Mouse (Mus musculus) gastrocnemius, postnatal 25 days (tissue): ENCODE results near the gene Itprip. TPM values are rescaled to one million over a fixed set of nuclear protein-coding genes. Genes with fewer than 3 reads are reported as not detected.

Experiments used
- DNase-seq: peaks from one replicate; pipeline ENCODE4 v3.0.0; 2022
- long read RNA-seq, 2 experiments: library from polyadenylated mRNA; stranded (forward); transcript quantifications; one replicate each; pipeline ENCODE4 v2.0.0; 2021
- total RNA-seq, 2 experiments: library from RNA; stranded (reverse); gene quantifications; 1 replicate in 1 of 2; 2 replicates in 1 of 2; pipeline ENCODE4 v1.2.3; 2021

Gene Itprip
- under 1 TPM; 0.36 to 0.70 TPM for total RNA-seq
- long read RNA-seq, experiment 1: 0 reads
- long read RNA-seq, experiment 2, partial matches to known transcripts: 0 of 2 reads
- long read RNA-seq, experiment 2, other reads (novel, unspliced or antisense): 2 of 2 reads

- peak; percentile 69 for DNase-seq
These were observed at the start of gene Itprip, which contains the start of gene Cfap43 for GRCm38 (mm10) chr19:47919126-47919965. Itprip (minus strand) TSS chr19:47919299. Cfap43 (minus strand) TSS chr19:47919287.

- DNase-seq: no peak
These were observed 39.1 kb upstream of the Itprip start for GRCm38 (mm10) chr19:47958181-47958580.

GRCm38 (mm10) chr19:47953169-47953568 lies 34.1 kb upstream of the Itprip start:
- DNase-seq: no peak

GRCm38 (mm10) chr19:47950946-47951345 lies 31.8 kb upstream of the Itprip start:
- no peak for DNase-seq

GRCm38 (mm10) chr19:47946821-47947465 lies 27.8 kb upstream of the Itprip start:
- DNase-seq: no peak

GRCm38 (mm10) chr19:47939361-47939760 lies 20.3 kb upstream of the Itprip start:
- no peak for DNase-seq

- DNase-seq: peak; percentile 15
These were observed 18.6 kb upstream of the Itprip start, which contains the start of gene Cfap58 for GRCm38 (mm10) chr19:47937443-47938406. Cfap58 (plus strand) TSS chr19:47937675.

GRCm38 (mm10) chr19:47936938-47937337 lies 17.8 kb upstream of the Itprip start:
- no peak for DNase-seq

GRCm38 (mm10) chr19:47936490-47936889 lies 17.4 kb upstream of the Itprip start:
- no peak for DNase-seq

- no peak for DNase-seq
These were observed 16.4 kb upstream of the Itprip start for GRCm38 (mm10) chr19:47935530-47935929.

GRCm38 (mm10) chr19:47934636-47935238 lies 15.6 kb upstream of the Itprip start:
- DNase-seq: no peak

- DNase-seq: no peak
These were observed 15.0 kb upstream of the Itprip start for GRCm38 (mm10) chr19:47934146-47934545.

- DNase-seq: no peak
These were observed 13.0 kb upstream of the Itprip start for GRCm38 (mm10) chr19:47931982-47932638.

- no peak for DNase-seq
These were observed 9.9 kb upstream of the Itprip start for GRCm38 (mm10) chr19:47929043-47929442.

- no peak for DNase-seq
These were observed 7.9 kb upstream of the Itprip start for GRCm38 (mm10) chr19:47927032-47927431.

- DNase-seq: no peak
These were observed 6.7 kb upstream of the Itprip start for GRCm38 (mm10) chr19:47925819-47926218.

GRCm38 (mm10) chr19:47919966-47920375 lies 872 bp upstream of the Itprip start:
- no peak for DNase-seq

- DNase-seq: no peak
These were observed 521 bp downstream of the Itprip start for GRCm38 (mm10) chr19:47918455-47919101.

GRCm38 (mm10) chr19:47918016-47918415 lies 1.1 kb downstream of the Itprip start:
- no peak for DNase-seq

GRCm38 (mm10) chr19:47917396-47917795 lies 1.7 kb downstream of the Itprip start:
- DNase-seq: no peak
